Mouse (Mus musculus): ENCODE measurements at regions not wholly inside any gene's neighbourhood (a gene's known extent, or its start where the extent isn't known, plus 50 kb on each side); places are given as distances from the start of the nearest gene placed in this dataset.

GRCm38 (mm10) chr9:79392020-79392419 is 326.6 kb downstream of the Col12a1 start:
- Histone ChIP-seq H3K4me2 (ENCODE audit: low read length) (no peak overlapping the region), H3K9me3 (ENCODE audit: control insufficient read depth, low read length) (no peaks in the 10 kb centered on the region), H3K27me3 (replicated peaks; ENCODE audit: control insufficient read depth, insufficient read depth, low read length) (no peaks in the 10 kb centered on the region), H3K36me3 (ENCODE audit: control insufficient read depth, insufficient read depth, low read length) (no peaks in the 10 kb centered on the region), H3K4me3 (ENCODE audit: low read length) (no peak overlapping the region), H3K9ac (ENCODE audit: low read depth, low read length) (no peak overlapping the region), H3K4me1 (ENCODE audit: control insufficient read depth, insufficient read depth, low read depth, low read length) (no peaks in the 10 kb centered on the region), H3K27ac (ENCODE audit: low read depth, low read length) (no peak overlapping the region)
- ATAC-seq: no peak
- WGBS: 94% methylated on average over 2 of the region's 2 CpGs

- H3K27me3 ChIP-seq (replicated peaks; ENCODE audit: control insufficient read depth, insufficient read depth, low read length): no peaks in the 10 kb centered on the region
- H3K36me3 ChIP-seq (ENCODE audit: control insufficient read depth, insufficient read depth, low read length): no peaks in the 10 kb centered on the region
- no peak overlapping the region for H3K27ac ChIP-seq (ENCODE audit: low read depth, low read length)
- no peak overlapping the region for H3K4me2 ChIP-seq (ENCODE audit: low read length)
- H3K9me3 ChIP-seq (ENCODE audit: control insufficient read depth, low read length): no peaks in the 10 kb centered on the region
- ATAC-seq: no peak
- no peak overlapping the region for H3K4me3 ChIP-seq (ENCODE audit: low read length)
- no peaks in the 10 kb centered on the region for H3K4me1 ChIP-seq (ENCODE audit: control insufficient read depth, insufficient read depth, low read depth, low read length)
- H3K9ac ChIP-seq (ENCODE audit: low read depth, low read length): no peak overlapping the region
Measured at GRCm38 (mm10) chr9:79414989-79415388, 303.6 kb downstream of the Col12a1 start.

- Histone ChIP-seq H3K4me1 (ENCODE audit: control insufficient read depth, insufficient read depth, low read depth, low read length) (no peaks in the 10 kb centered on the region), H3K36me3 (ENCODE audit: control insufficient read depth, insufficient read depth, low read length) (no peaks in the 10 kb centered on the region), H3K27me3 (replicated peaks; ENCODE audit: control insufficient read depth, insufficient read depth, low read length) (no peaks in the 10 kb centered on the region), H3K4me2 (ENCODE audit: low read length) (no peak overlapping the region), H3K27ac (ENCODE audit: low read depth, low read length) (no peak overlapping the region), H3K9me3 (ENCODE audit: control insufficient read depth, low read length) (no peaks in the 10 kb centered on the region), H3K9ac (ENCODE audit: low read depth, low read length) (no peak overlapping the region), H3K4me3 (ENCODE audit: low read length) (no peak overlapping the region)
- WGBS: 52% methylated on average over 1 of the region's 1 CpGs
- no peak; the same call in 1 of the 2 replicates for ATAC-seq
Measured at GRCm38 (mm10) chr9:79430417-79430816, 288.2 kb downstream of the Col12a1 start.

GRCm38 (mm10) chr9:79437636-79438035 is 281.0 kb downstream of the Col12a1 start:
- H3K4me2 ChIP-seq (ENCODE audit: low read length): no peak overlapping the region
- H3K4me1 ChIP-seq (ENCODE audit: control insufficient read depth, insufficient read depth, low read depth, low read length): no peaks in the 10 kb centered on the region
- H3K27ac ChIP-seq (ENCODE audit: low read depth, low read length): no peak overlapping the region
- no peaks in the 10 kb centered on the region for H3K36me3 ChIP-seq (ENCODE audit: control insufficient read depth, insufficient read depth, low read length)
- no peak for ATAC-seq
- WGBS: 85% methylated on average over 3 of the region's 3 CpGs
- no peak overlapping the region for H3K9ac ChIP-seq (ENCODE audit: low read depth, low read length)
- no peaks in the 10 kb centered on the region for H3K9me3 ChIP-seq (ENCODE audit: control insufficient read depth, low read length)
- no peak overlapping the region for H3K4me3 ChIP-seq (ENCODE audit: low read length)
- no peaks in the 10 kb centered on the region for H3K27me3 ChIP-seq (replicated peaks; ENCODE audit: control insufficient read depth, insufficient read depth, low read length)

- Histone ChIP-seq H3K27me3 (replicated peaks; ENCODE audit: control insufficient read depth, insufficient read depth, low read length) (no peaks in the 10 kb centered on the region), H3K27ac (ENCODE audit: low read depth, low read length) (no peak overlapping the region), H3K9ac (ENCODE audit: low read depth, low read length) (no peak overlapping the region), H3K4me3 (ENCODE audit: low read length) (no peak overlapping the region), H3K4me2 (ENCODE audit: low read length) (no peak overlapping the region), H3K9me3 (ENCODE audit: control insufficient read depth, low read length) (no peaks in the 10 kb centered on the region), H3K36me3 (ENCODE audit: control insufficient read depth, insufficient read depth, low read length) (no peaks in the 10 kb centered on the region), H3K4me1 (ENCODE audit: control insufficient read depth, insufficient read depth, low read depth, low read length) (no peaks in the 10 kb centered on the region)
- no peak for ATAC-seq
- WGBS: 63% methylated on average over 11 of the region's 11 CpGs
Measured at GRCm38 (mm10) chr9:79439233-79439960, 279.2 kb downstream of the Col12a1 start.

GRCm38 (mm10) chr9:79455226-79455625 is 263.4 kb downstream of the Col12a1 start:
- no peak for ATAC-seq
- Histone ChIP-seq H3K4me3 (ENCODE audit: low read length) (no peak overlapping the region), H3K27me3 (replicated peaks; ENCODE audit: control insufficient read depth, insufficient read depth, low read length) (no peaks in the 10 kb centered on the region), H3K9me3 (ENCODE audit: control insufficient read depth, low read length) (no peaks in the 10 kb centered on the region), H3K36me3 (ENCODE audit: control insufficient read depth, insufficient read depth, low read length) (no peaks in the 10 kb centered on the region), H3K27ac (ENCODE audit: low read depth, low read length) (no peak overlapping the region), H3K4me2 (ENCODE audit: low read length) (no peak overlapping the region), H3K4me1 (ENCODE audit: control insufficient read depth, insufficient read depth, low read depth, low read length) (no peaks in the 10 kb centered on the region), H3K9ac (ENCODE audit: low read depth, low read length) (no peak overlapping the region)
- 40% methylated on average over 3 of the region's 3 CpGs for WGBS

- Histone ChIP-seq H3K4me1 (ENCODE audit: control insufficient read depth, insufficient read depth, low read depth, low read length) (no peaks in the 10 kb centered on the region; the same call in 1 of the 2 replicates), H3K4me3 (ENCODE audit: low read length) (no peak overlapping the region), H3K4me2 (ENCODE audit: low read length) (no peak overlapping the region), H3K9me3 (ENCODE audit: control insufficient read depth, low read length) (no peaks in the 10 kb centered on the region), H3K36me3 (ENCODE audit: control insufficient read depth, insufficient read depth, low read length) (no peaks in the 10 kb centered on the region), H3K9ac (ENCODE audit: low read depth, low read length) (no peak overlapping the region), H3K27me3 (replicated peaks; ENCODE audit: control insufficient read depth, insufficient read depth, low read length) (no peaks in the 10 kb centered on the region), H3K27ac (ENCODE audit: low read depth, low read length) (no peak overlapping the region)
- ATAC-seq: no peak
- WGBS: 19% methylated on average over 1 of the region's 1 CpGs
Measured at GRCm38 (mm10) chr9:79479118-79479517, 239.5 kb downstream of the Col12a1 start.

- ATAC-seq: no peak
- no peak overlapping the region for H3K4me3 ChIP-seq (ENCODE audit: low read length)
- no peak overlapping the region for H3K9ac ChIP-seq (ENCODE audit: low read depth, low read length)
- H3K9me3 ChIP-seq (ENCODE audit: control insufficient read depth, low read length): 0 out of 2 replicates have a peak, but pooled peaks cover 3% of the 10 kb centered on the region
- WGBS: 58% methylated on average over 2 of the region's 2 CpGs
- no peak overlapping the region for H3K27ac ChIP-seq (ENCODE audit: low read depth, low read length)
- no peaks in the 10 kb centered on the region for H3K36me3 ChIP-seq (ENCODE audit: control insufficient read depth, insufficient read depth, low read length)
- no peak overlapping the region for H3K4me2 ChIP-seq (ENCODE audit: low read length)
- H3K27me3 ChIP-seq (replicated peaks; ENCODE audit: control insufficient read depth, insufficient read depth, low read length): no peaks in the 10 kb centered on the region
- H3K4me1 ChIP-seq (ENCODE audit: control insufficient read depth, insufficient read depth, low read depth, low read length): no peaks in the 10 kb centered on the region
Measured at GRCm38 (mm10) chr9:79500253-79500652, 218.4 kb downstream of the Col12a1 start.

- no peak for ATAC-seq
- H3K4me3 ChIP-seq (ENCODE audit: low read length): no peak overlapping the region
- no peak overlapping the region for H3K4me2 ChIP-seq (ENCODE audit: low read length)
- no peaks in the 10 kb centered on the region for H3K4me1 ChIP-seq (ENCODE audit: control insufficient read depth, insufficient read depth, low read depth, low read length)
- no peak overlapping the region for H3K27ac ChIP-seq (ENCODE audit: low read depth, low read length)
- H3K9me3 ChIP-seq (ENCODE audit: control insufficient read depth, low read length): 0 out of 2 replicates have a peak, but pooled peaks cover 3% of the 10 kb centered on the region
- no peaks in the 10 kb centered on the region for H3K36me3 ChIP-seq (ENCODE audit: control insufficient read depth, insufficient read depth, low read length)
- no peak overlapping the region for H3K9ac ChIP-seq (ENCODE audit: low read depth, low read length)
- no peaks in the 10 kb centered on the region for H3K27me3 ChIP-seq (replicated peaks; ENCODE audit: control insufficient read depth, insufficient read depth, low read length)
Measured at GRCm38 (mm10) chr9:79502034-79502433, 216.6 kb downstream of the Col12a1 start.

All from hindbrain, embryonic 16.5 days (tissue).